Mouse (Mus musculus) intestine, postnatal 0 days (tissue): ENCODE results near the gene Rbmx. TPM values are rescaled to one million over a fixed set of nuclear protein-coding genes. Genes with fewer than 3 reads are reported as not detected.

ENCODE experiments used
- ATAC-seq: fragments of 200-750 bp; cut with Nextera tagmentation; 2 replicates; pipeline ENCODE4 v1.8.0; 2017; ENCODE audit warnings: mild to moderate bottlenecking, moderate TSS enrichment, moderate library complexity
- H3K27ac ChIP-seq: fragments of 300-500 bp; sonication (generic); 2 replicates; pipeline ENCODE4 v1.5.1; 2014; ENCODE audit warnings: mild to moderate bottlenecking, low read depth, low read length, moderate library complexity
- H3K27me3 ChIP-seq: fragments of 300-500 bp; sonication (generic); replicated peaks from 2 replicates; pipeline ENCODE4 v1.6.1; 2014; ENCODE audit warnings: low read length, mixed read lengths; ENCODE audit not compliant: control insufficient read depth, insufficient read depth
- H3K36me3 ChIP-seq: fragments of 300-500 bp; sonication (generic); 2 replicates; pipeline ENCODE4 v1.6.1; 2014; ENCODE audit warnings: mild to moderate bottlenecking, moderate library complexity; ENCODE audit not compliant: control insufficient read depth, insufficient read depth
- H3K4me1 ChIP-seq: fragments of 300-500 bp; sonication (generic); replicated peaks from 2 replicates; pipeline ENCODE4 v1.6.1; 2014; ENCODE audit warnings: antibody characterized with exemption, low read length, mixed read lengths; ENCODE audit not compliant: control insufficient read depth, insufficient read depth
- H3K4me2 ChIP-seq: fragments of 300-500 bp; sonication (generic); replicated peaks from 2 replicates; pipeline ENCODE4 v1.6.1; 2014; ENCODE audit warnings: low read depth, mild to moderate bottlenecking, moderate library complexity
- H3K4me3 ChIP-seq: fragments of 300-500 bp; sonication (generic); 2 replicates; pipeline ENCODE4 v1.5.1; 2014; ENCODE audit warnings: low read depth, low read length
- H3K9ac ChIP-seq: fragments of 300-500 bp; sonication (generic); 2 replicates; pipeline ENCODE4 v1.6.1; 2014; ENCODE audit warnings: mild to moderate bottlenecking, low read depth, low read length
- H3K9me3 ChIP-seq: fragments of 300-500 bp; sonication (generic); 2 replicates; pipeline ENCODE4 v1.6.1; 2016; ENCODE audit warnings: mixed run types; ENCODE audit not compliant: control insufficient read depth
- CTCF ChIP-seq: sonication (generic); IDR thresholded peaks from 2 replicates; pipeline ENCODE4 v1.5.1; 2016; ENCODE audit warnings: low read depth, mild to moderate bottlenecking, control low read depth, antibody characterized with exemption, moderate library complexity
- WGBS: fragments of 180-500 bp; shearing (Covaris S2); extraction: QIAGEN DNeasy Blood & Tissue Kit; methylation state at CpG from one replicate; pipeline ENCODE4 v1.1.7; 2014; 5-methylcytosine and 5-hydroxymethylcytosine counted together
- polyA plus RNA-seq: library from polyadenylated mRNA; unstranded; fragments of >200 nt; fragmentation: Nextera tagmentation; extraction: Ambion mirVana; gene quantifications from 2 replicates; pipeline ENCODE4 v1.2.1, GENCODE M21; 2015

Gene Rbmx
- polyA plus RNA-seq, result 32.2 and 33.2 TPM in 2 replicates

- WGBS, result 17% methylated on average over 50 of the region's 50 CpGs
- ATAC-seq, result peak; percentile 97
- H3K27me3 ChIP-seq, result no peaks in the 10 kb centered on the region
- H3K27ac ChIP-seq, result peak within 1 kb of the TSS; percentile 92
- H3K9ac ChIP-seq, result peak within 1 kb of the TSS; percentile 46; the same call in 1 of the 2 replicates
- peak within 1 kb of the TSS; percentile 58 for H3K4me3 ChIP-seq
- H3K9me3 ChIP-seq, result no peaks in the 10 kb centered on the region
- H3K36me3 ChIP-seq, result peaks cover 6% of the 10 kb centered on the region
- H3K4me1 ChIP-seq, result no peaks in the 10 kb centered on the region
- peak within 1 kb of the TSS; percentile 56 for H3K4me2 ChIP-seq
- no peak for TF ChIP-seq CTCF
Observed at GRCm38 (mm10) chrX:57392367-57393246, at the start of gene Rbmx. Rbmx (minus strand) TSS chrX:57393036.

- Histone ChIP-seq H3K4me2 (no peak overlapping the region), H3K36me3 (no peaks in the 10 kb centered on the region), H3K27ac (no peak overlapping the region), H3K9ac (no peak overlapping the region), H3K4me1 (no peaks in the 10 kb centered on the region), H3K9me3 (no peaks in the 10 kb centered on the region), H3K27me3 (no peaks in the 10 kb centered on the region), H3K4me3 (no peak overlapping the region)
- no peak for ATAC-seq
- TF ChIP-seq CTCF, result no peak
- 79% methylated on average over 2 of the region's 2 CpGs for WGBS
Observed at GRCm38 (mm10) chrX:57433897-57434296, 41.1 kb upstream of the Rbmx start.

- Histone ChIP-seq H3K4me3 (no peak overlapping the region), H3K27ac (no peak overlapping the region), H3K4me2 (no peak overlapping the region), H3K9me3 (no peaks in the 10 kb centered on the region), H3K4me1 (no peaks in the 10 kb centered on the region), H3K27me3 (no peaks in the 10 kb centered on the region), H3K9ac (no peak overlapping the region), H3K36me3 (no peaks in the 10 kb centered on the region)
- ATAC-seq, result no peak
- 10% methylated on average over 2 of the region's 2 CpGs for WGBS
- peak; percentile 60 for TF ChIP-seq CTCF
Observed at GRCm38 (mm10) chrX:57431610-57432009, 38.8 kb upstream of the Rbmx start.

GRCm38 (mm10) chrX:57408769-57409168, 15.9 kb upstream of the Rbmx start, which contains the start of gene Gm364:
Gm364 (plus strand) TSS chrX:57409154.
- H3K9me3 ChIP-seq, result no peaks in the 10 kb centered on the region
- no peak within 1 kb of the TSS for H3K27ac ChIP-seq
- no peaks in the 10 kb centered on the region for H3K4me1 ChIP-seq
- no peak for TF ChIP-seq CTCF
- no peak for ATAC-seq
- H3K4me2 ChIP-seq, result no peak within 1 kb of the TSS
- no peaks in the 10 kb centered on the region for H3K36me3 ChIP-seq
- 89% methylated on average over 12 of the region's 12 CpGs for WGBS
- no peaks in the 10 kb centered on the region for H3K27me3 ChIP-seq
- no peak within 1 kb of the TSS for H3K9ac ChIP-seq
- H3K4me3 ChIP-seq, result no peak within 1 kb of the TSS

- Histone ChIP-seq H3K4me3 (no peak overlapping the region), H3K9me3 (no peaks in the 10 kb centered on the region), H3K4me1 (no peaks in the 10 kb centered on the region), H3K36me3 (no peaks in the 10 kb centered on the region), H3K4me2 (no peak overlapping the region), H3K27me3 (no peaks in the 10 kb centered on the region), H3K9ac (no peak overlapping the region), H3K27ac (no peak overlapping the region)
- ATAC-seq, result no peak
- TF ChIP-seq CTCF, result peak; percentile 59
Observed at GRCm38 (mm10) chrX:57403651-57404050, 10.8 kb upstream of the Rbmx start.

DNA sequence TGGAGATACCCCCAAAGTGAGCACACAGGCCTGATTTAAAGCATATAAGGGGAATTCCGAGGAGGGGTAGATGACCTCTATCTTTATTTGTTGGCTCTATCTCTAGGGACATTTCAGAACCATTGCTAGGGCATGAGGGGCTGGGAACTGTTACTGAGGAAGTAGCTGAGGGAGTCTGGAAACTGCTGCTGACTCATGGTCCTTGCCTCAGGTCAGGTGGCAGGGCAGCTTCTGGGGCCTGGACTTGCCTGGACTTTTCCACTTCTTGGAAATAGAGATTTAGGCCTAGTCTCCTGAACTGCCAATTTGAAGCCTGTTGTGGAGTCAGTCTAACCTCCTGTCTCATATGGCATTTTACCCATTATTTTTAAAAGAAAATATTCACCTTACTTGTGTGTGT, 8.6 kb upstream of the Rbmx start:
- H3K4me1 ChIP-seq, result no peaks in the 10 kb centered on the region
- no peaks in the 10 kb centered on the region for H3K9me3 ChIP-seq
- H3K4me2 ChIP-seq, result no peak overlapping the region
- H3K27ac ChIP-seq, result no peak overlapping the region
- WGBS, result 58% methylated on average over 1 of the region's 1 CpGs
- H3K27me3 ChIP-seq, result no peaks in the 10 kb centered on the region
- no peaks in the 10 kb centered on the region for H3K36me3 ChIP-seq
- TF ChIP-seq CTCF, result no peak
- no peak overlapping the region for H3K9ac ChIP-seq
- ATAC-seq, result no peak
- no peak overlapping the region for H3K4me3 ChIP-seq
